Mouse (Mus musculus) heart, embryonic 10.5 days (tissue): ENCODE data around the gene Ifi27l2a. TPM values are rescaled to one million over a fixed set of nuclear protein-coding genes. Genes with fewer than 3 reads are reported as not detected.
"Not testable (repeated sequence)": the region's sequence is repeated elsewhere in the genome, so short reads cannot be mapped to it uniquely, and the experiment has no call there.

Source experiments
- DNase-seq: peaks from one replicate; pipeline ENCODE4 v3.0.0-alpha.2; 2017; ENCODE audit warnings: low spot score
- H3K27ac ChIP-seq: fragments of 300-500 bp; sonication (generic); 2 replicates; pipeline ENCODE4 v1.5.1; 2016; ENCODE audit warnings: mild to moderate bottlenecking
- H3K27me3 ChIP-seq: fragments of 300-500 bp; sonication (generic); 2 replicates; pipeline ENCODE4 v1.6.1; 2016; ENCODE audit warnings: mild to moderate bottlenecking; ENCODE audit not compliant: poor library complexity, insufficient read depth, severe bottlenecking
- H3K36me3 ChIP-seq: fragments of 300-500 bp; sonication (generic); 2 replicates; pipeline ENCODE4 v1.6.1; 2016; ENCODE audit warnings: mild to moderate bottlenecking, moderate library complexity
- H3K4me1 ChIP-seq: fragments of 300-500 bp; sonication (generic); 2 replicates; pipeline ENCODE4 v1.6.1; 2016; ENCODE audit warnings: mild to moderate bottlenecking
- H3K4me3 ChIP-seq: fragments of 300-500 bp; sonication (generic); 2 replicates; pipeline ENCODE4 v1.5.1; 2016; ENCODE audit warnings: mild to moderate bottlenecking, moderate library complexity
- H3K9me3 ChIP-seq: fragments of 300-500 bp; sonication (generic); 2 replicates; pipeline ENCODE4 v1.6.1; 2016; ENCODE audit warnings: mild to moderate bottlenecking, moderate library complexity
- WGBS: fragments of 180-500 bp; shearing (Covaris S2); methylation state at CpG from one replicate; pipeline ENCODE4 v1.1.7; 2016; 5-methylcytosine and 5-hydroxymethylcytosine counted together
- polyA plus RNA-seq: library from polyadenylated mRNA; unstranded; fragments of >200 nt; fragmentation: Nextera tagmentation; extraction: Ambion mirVana; gene quantifications from 2 replicates; pipeline ENCODE4 v1.2.1, GENCODE M21; 2016

Ifi27l2a gene
- polyA plus RNA-seq: 0.71 and 0.98 TPM in 2 replicates

DNA sequence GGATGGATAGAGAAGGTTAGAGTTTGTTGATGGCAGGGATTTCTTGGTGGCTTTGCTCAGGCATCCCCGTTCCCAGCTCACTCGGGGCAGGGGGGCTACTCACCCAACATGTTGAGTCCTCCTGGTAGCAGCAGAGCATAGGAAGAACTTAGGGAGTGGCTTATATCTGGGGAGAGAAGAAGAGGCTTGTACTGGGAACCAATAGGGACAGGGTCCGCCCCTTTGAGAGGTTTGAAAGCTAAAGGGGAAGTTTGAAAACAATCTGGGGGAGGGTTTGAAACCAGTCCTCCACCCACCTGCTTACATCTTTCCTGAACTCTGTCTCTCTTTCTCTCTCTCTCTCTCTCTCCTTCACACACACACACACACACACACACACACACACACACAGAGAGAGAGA lies at the start of gene Ifi27l2a:
Gene Ifi27l2a (minus strand): TSS at position 157 of the 400 bp plus-strand sequence.
- H3K27ac ChIP-seq: no peak within 1 kb of the TSS
- 60% methylated on average over 3 of the region's 3 CpGs for WGBS
- H3K36me3 ChIP-seq: no peaks in the 10 kb centered on the region
- H3K4me3 ChIP-seq: no peak within 1 kb of the TSS
- DNase-seq: peak; percentile 27
- no peaks in the 10 kb centered on the region for H3K27me3 ChIP-seq
- H3K4me1 ChIP-seq: no peaks in the 10 kb centered on the region
- no peaks in the 10 kb centered on the region for H3K9me3 ChIP-seq

DNA sequence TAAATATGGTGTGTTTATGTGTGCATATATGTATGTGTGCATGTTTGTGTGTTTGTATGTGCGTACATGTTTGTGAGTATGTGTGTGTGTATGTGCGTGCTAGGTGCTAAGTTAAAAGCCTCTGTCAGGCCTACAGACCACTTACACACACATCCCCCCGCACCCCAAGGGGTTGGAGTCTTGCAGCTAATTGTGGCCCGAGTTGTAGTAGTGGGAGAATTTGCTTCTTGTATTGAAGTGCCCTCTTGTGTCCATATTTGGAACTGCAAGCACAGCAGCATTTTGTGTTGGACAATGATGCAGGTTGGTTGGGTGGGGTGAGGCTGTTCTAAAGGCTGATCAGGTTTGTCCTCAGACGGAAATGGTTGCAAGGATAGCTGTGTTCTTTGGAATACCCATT lies 49.3 kb upstream of the Ifi27l2a start:
- Histone ChIP-seq H3K9me3 (no peaks in the 10 kb centered on the region), H3K4me1 (no peaks in the 10 kb centered on the region), H3K4me3 (no peak overlapping the region), H3K27ac (no peak overlapping the region), H3K27me3 (no peaks in the 10 kb centered on the region), H3K36me3 (no peaks in the 10 kb centered on the region)
- peak; percentile 81 for DNase-seq
- 34% methylated on average over 5 of the region's 5 CpGs for WGBS

GRCm38 (mm10) chr12:103491091-103491730 lies 47.7 kb upstream of the Ifi27l2a start:
- no peaks in the 10 kb centered on the region for H3K36me3 ChIP-seq
- no peaks in the 10 kb centered on the region for H3K27me3 ChIP-seq
- WGBS: 69% methylated on average over 3 of the region's 3 CpGs
- H3K4me1 ChIP-seq: no peaks in the 10 kb centered on the region
- no peak overlapping the region for H3K27ac ChIP-seq
- no peaks in the 10 kb centered on the region for H3K9me3 ChIP-seq
- DNase-seq: no peak
- H3K4me3 ChIP-seq: no peak overlapping the region

GRCm38 (mm10) chr12:103487750-103488149 lies 44.3 kb upstream of the Ifi27l2a start:
- no peaks in the 10 kb centered on the region for H3K27me3 ChIP-seq
- DNase-seq: no peak
- no peak overlapping the region for H3K4me3 ChIP-seq
- 64% methylated on average over 2 of the region's 2 CpGs for WGBS
- no peak overlapping the region for H3K27ac ChIP-seq
- H3K36me3 ChIP-seq: no peaks in the 10 kb centered on the region
- no peaks in the 10 kb centered on the region for H3K4me1 ChIP-seq
- H3K9me3 ChIP-seq: no peaks in the 10 kb centered on the region

DNA sequence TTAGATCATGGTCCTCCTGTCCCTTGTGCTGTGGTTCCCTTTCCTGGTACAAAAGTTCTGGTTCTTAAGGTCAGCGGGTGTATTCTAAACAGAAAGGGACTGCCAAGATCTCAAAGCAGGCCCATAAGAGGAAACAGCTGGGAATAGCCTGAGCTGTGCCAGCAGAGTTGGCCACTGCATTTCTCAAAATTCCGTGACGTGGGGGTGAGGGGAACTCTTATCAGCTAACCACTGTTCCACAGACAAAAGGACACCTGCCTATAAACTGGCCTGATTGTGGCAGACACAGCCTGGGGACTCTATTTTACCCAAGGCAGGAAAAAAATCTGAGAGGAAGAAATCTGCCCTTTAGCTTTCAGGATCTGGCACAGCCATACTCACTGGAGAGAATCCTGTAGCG lies 43.8 kb upstream of the Ifi27l2a start:
- no peak overlapping the region for H3K27ac ChIP-seq
- H3K9me3 ChIP-seq: no peaks in the 10 kb centered on the region
- no peaks in the 10 kb centered on the region for H3K27me3 ChIP-seq
- WGBS: 48% methylated on average over 4 of the region's 4 CpGs
- no peak for DNase-seq
- no peaks in the 10 kb centered on the region for H3K4me1 ChIP-seq
- H3K4me3 ChIP-seq: no peak overlapping the region
- H3K36me3 ChIP-seq: no peaks in the 10 kb centered on the region

DNA sequence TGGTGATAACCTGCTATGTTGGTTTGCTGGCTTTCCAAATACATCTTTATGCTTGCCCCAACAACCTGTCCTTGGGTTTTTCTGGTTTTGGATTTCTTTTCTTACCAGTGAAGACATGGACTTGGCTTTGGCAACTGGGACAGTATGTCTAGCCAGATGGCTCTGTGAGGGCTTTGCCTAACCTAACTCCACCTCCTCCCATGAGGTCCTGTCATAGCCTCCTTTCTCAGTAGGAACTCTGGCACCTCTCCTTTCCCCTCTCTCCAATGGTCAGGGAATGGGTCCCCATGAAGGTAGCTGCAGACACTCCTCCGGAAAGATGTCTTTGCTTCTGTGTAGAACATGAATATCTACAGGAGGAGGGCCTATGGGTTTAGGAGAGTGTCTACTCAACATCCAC lies 43.2 kb upstream of the Ifi27l2a start:
- H3K36me3 ChIP-seq: no peaks in the 10 kb centered on the region
- no peak overlapping the region for H3K4me3 ChIP-seq
- no peaks in the 10 kb centered on the region for H3K27me3 ChIP-seq
- H3K27ac ChIP-seq: no peak overlapping the region
- DNase-seq: no peak
- H3K9me3 ChIP-seq: no peaks in the 10 kb centered on the region
- 85% methylated on average over 1 of the region's 1 CpGs for WGBS
- H3K4me1 ChIP-seq: no peaks in the 10 kb centered on the region

DNA sequence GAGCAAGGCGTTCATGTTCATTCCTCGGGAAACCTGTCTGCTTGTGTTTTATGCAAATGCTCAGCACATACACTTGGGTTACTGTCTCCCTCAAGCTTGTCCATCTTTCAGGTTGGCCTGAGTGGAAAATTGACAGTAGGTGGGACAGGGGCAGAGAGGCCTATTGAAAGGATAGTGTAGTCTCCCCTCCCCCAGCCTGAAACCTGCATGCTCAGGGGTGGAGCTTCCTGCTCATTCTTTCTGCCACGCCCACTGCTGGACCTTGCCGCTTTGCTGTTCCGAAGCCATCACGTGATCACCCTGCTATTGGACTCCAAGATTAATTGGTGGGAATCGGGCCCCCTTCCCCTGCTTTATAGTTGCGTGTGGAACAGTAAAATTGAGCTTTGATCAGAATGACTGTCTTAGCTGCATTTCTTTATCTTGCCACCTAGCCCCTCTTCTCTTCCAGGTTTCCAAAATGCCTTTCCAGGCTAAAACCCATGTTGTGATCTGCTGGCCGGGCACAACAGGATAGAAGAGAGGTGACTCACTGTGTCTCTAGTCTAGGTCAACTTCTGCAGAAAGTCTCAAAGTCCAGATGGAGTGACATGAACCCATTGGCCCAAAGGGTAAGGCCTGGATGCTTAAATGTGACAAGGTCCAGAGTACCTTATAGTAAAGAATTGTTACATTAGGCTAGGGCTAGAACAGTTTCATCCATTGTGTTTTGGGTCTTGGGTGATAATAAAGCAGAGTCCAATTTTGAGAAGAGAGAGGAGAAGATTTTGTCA lies 40.9 kb upstream of the Ifi27l2a start:
- H3K9me3 ChIP-seq, H3K4me1 ChIP-seq, H3K27me3 ChIP-seq, H3K4me3 ChIP-seq, DNase-seq, H3K36me3 ChIP-seq, H3K27ac ChIP-seq: not testable (repeated sequence)
- WGBS: 63% methylated on average over 9 of the region's 9 CpGs

DNA sequence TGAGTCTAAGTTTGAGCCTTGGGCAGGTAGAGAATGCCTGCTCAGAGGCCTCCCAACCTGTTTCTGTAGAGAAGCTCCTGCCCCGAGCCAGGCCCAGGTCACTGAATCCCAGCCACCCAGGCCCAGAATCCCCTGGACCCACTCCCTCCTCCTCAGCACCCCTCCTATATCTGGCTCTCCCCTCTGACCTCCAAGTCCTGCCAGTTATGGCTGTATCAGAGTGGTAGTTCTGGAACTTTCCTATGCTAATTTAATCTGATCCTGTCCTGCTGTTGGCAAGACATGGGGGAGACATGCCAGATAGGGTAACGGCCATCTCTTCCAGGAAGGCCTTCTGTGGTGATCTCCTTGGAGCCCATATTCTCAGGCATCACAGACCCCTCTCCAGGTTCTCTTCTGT lies 39.3 kb upstream of the Ifi27l2a start:
- Histone ChIP-seq H3K9me3 (no peaks in the 10 kb centered on the region), H3K4me3 (no peak overlapping the region), H3K27ac (no peak overlapping the region), H3K4me1 (no peaks in the 10 kb centered on the region), H3K36me3 (no peaks in the 10 kb centered on the region), H3K27me3 (no peaks in the 10 kb centered on the region)
- WGBS: 68% methylated on average over 2 of the region's 2 CpGs
- DNase-seq: no peak

- WGBS: 68% methylated on average over 5 of the region's 5 CpGs
Observed at GRCm38 (mm10) chr12:103481671-103482070, 38.2 kb upstream of the Ifi27l2a start.

GRCm38 (mm10) chr12:103477461-103478015 lies 34.1 kb upstream of the Ifi27l2a start:
- H3K27me3 ChIP-seq: no peaks in the 10 kb centered on the region
- WGBS: 74% methylated on average over 7 of the region's 7 CpGs
- no peak overlapping the region for H3K27ac ChIP-seq
- DNase-seq: no peak
- no peaks in the 10 kb centered on the region for H3K4me1 ChIP-seq
- no peaks in the 10 kb centered on the region for H3K9me3 ChIP-seq
- no peaks in the 10 kb centered on the region for H3K36me3 ChIP-seq
- H3K4me3 ChIP-seq: no peak overlapping the region

More at GRCm38 (mm10) chr12:103481671-103482070, 38.2 kb upstream of the Ifi27l2a start:
- no peaks in the 10 kb centered on the region for H3K36me3 ChIP-seq
- no peak overlapping the region for H3K27ac ChIP-seq
- H3K27me3 ChIP-seq: no peaks in the 10 kb centered on the region
- no peak overlapping the region for H3K4me3 ChIP-seq
- H3K9me3 ChIP-seq: no peaks in the 10 kb centered on the region
- no peaks in the 10 kb centered on the region for H3K4me1 ChIP-seq
- no peak for DNase-seq

GRCm38 (mm10) chr12:103476779-103477389 lies 33.4 kb upstream of the Ifi27l2a start:
- Histone ChIP-seq H3K27ac (no peak overlapping the region), H3K27me3 (no peaks in the 10 kb centered on the region), H3K36me3 (no peaks in the 10 kb centered on the region), H3K9me3 (no peaks in the 10 kb centered on the region), H3K4me1 (no peaks in the 10 kb centered on the region), H3K4me3 (no peak overlapping the region)
- DNase-seq: no peak
- 83% methylated on average over 1 of the region's 1 CpGs for WGBS

- Histone ChIP-seq H3K4me3 (no peak overlapping the region), H3K36me3 (no peaks in the 10 kb centered on the region), H3K9me3 (no peaks in the 10 kb centered on the region), H3K4me1 (no peaks in the 10 kb centered on the region), H3K27me3 (no peaks in the 10 kb centered on the region), H3K27ac (no peak overlapping the region)
- no peak for DNase-seq
- WGBS: 41% methylated on average over 2 of the region's 2 CpGs
Observed at GRCm38 (mm10) chr12:103474481-103474880, 31.0 kb upstream of the Ifi27l2a start.

GRCm38 (mm10) chr12:103457140-103457539 lies 13.7 kb upstream of the Ifi27l2a start, which contains the start of gene Ifi27l2b:
Gene Ifi27l2b, minus strand, starts transcription at chr12:103457223.
- Histone ChIP-seq H3K27ac (no peak within 1 kb of the TSS), H3K4me3 (no peak within 1 kb of the TSS), H3K36me3 (no peaks in the 10 kb centered on the region), H3K9me3 (no peaks in the 10 kb centered on the region), H3K27me3 (no peaks in the 10 kb centered on the region), H3K4me1 (no peaks in the 10 kb centered on the region)
- no peak for DNase-seq
- 47% methylated on average over 3 of the region's 3 CpGs for WGBS
